ENCODE assay signal across 19 mouse cellular contexts in genomic region chr14:51482051-51482715, GRCm38 (mm10). TPM values are rescaled to one million over a fixed set of nuclear protein-coding genes. Genes with fewer than 3 reads are reported as not detected.
DNase-seq lines count a peak whose midpoint lies in the region; ATAC-seq and TF ChIP-seq lines count a peak whose summit lies in the region.
"Had no signal": no experiment of that assay in that cellular context is flagged by ENCODE, and none has a peak within 500 bp of the region (broad histone marks: within the 10 kb centered on the region; RNA-seq: fewer than 3 reads in every experiment).

No protein-coding gene starts in this region.

- ATAC-seq in heart, embryonic 13.5 days (ENCODE audit: extremely low read depth, insufficient number of reproducible peaks, low FRiP score, low TSS enrichment): no peak
- ATAC-seq in liver, postnatal 0 days: no peak
- ATAC-seq in liver, embryonic 12.5 days: no peak
- ATAC-seq: forebrain, embryonic 14.5 days had no signal

- TF ChIP-seq CTCF in liver, postnatal 0 days (IDR thresholded peaks at IDR 0.05; ENCODE audit: low read depth): no peak
- TF ChIP-seq CTCF in small intestine, adult 2 months (IDR thresholded peaks at IDR 0.05; ENCODE audit: extremely low read depth, insufficient read length, insufficient replicate concordance, low read depth, low read length): no peak

- peak overlapping the region; percentile 20; the same call in 1 of the 2 replicates for H3K4me2 ChIP-seq in heart, embryonic 13.5 days
- 0 out of 2 replicates have a peak overlapping the region, but pooled peaks have one; percentile 18 for H3K4me2 ChIP-seq in liver, postnatal 0 days (ENCODE audit: low read depth, low read length)
- H3K4me2 ChIP-seq in liver, embryonic 12.5 days: no peak overlapping the region
- H3K4me2 ChIP-seq: hindbrain, embryonic 14.5 days; neural tube, embryonic 15.5 days had no signal

- H3K4me1 ChIP-seq in heart, embryonic 13.5 days: no peaks in the 10 kb centered on the region
- no peaks in the 10 kb centered on the region for H3K4me1 ChIP-seq in liver, postnatal 0 days (ENCODE audit: insufficient read depth)
- no peaks in the 10 kb centered on the region for H3K4me1 ChIP-seq in liver, embryonic 12.5 days
- H3K4me1 ChIP-seq in small intestine, adult 2 months (ENCODE audit: control insufficient read depth, insufficient read depth, insufficient read length, low read length): no peaks in the 10 kb centered on the region
- H3K4me1 ChIP-seq: neural tube, embryonic 15.5 days had no signal

- intact Hi-C loops in heart, postnatal 25 days (cut with DNase I): loop anchor here (5.0 kb wide), 1 partner anchor 380 kb away; no protein-coding TSS in a partner anchor

- 0 out of 2 replicates have a peak overlapping the region, but pooled peaks have one; percentile 9 for H3K4me3 ChIP-seq in heart, embryonic 13.5 days
- no peak overlapping the region for H3K4me3 ChIP-seq in liver, postnatal 0 days (ENCODE audit: low read depth, low read length)
- H3K4me3 ChIP-seq in liver, embryonic 12.5 days: no peak overlapping the region
- H3K4me3 ChIP-seq in small intestine, adult 2 months (ENCODE audit: low read depth, low read length): peak overlapping the region; percentile 24; the same call in 1 of the 2 replicates
- H3K4me3 ChIP-seq: neural tube, embryonic 15.5 days had no signal

- TF ChIP-seq EP300 in liver, postnatal 0 days (IDR thresholded peaks at IDR 0.05; ENCODE audit: low read depth): no peak

- no peaks in the 10 kb centered on the region for H3K27me3 ChIP-seq in heart, embryonic 13.5 days (replicated peaks)
- no peaks in the 10 kb centered on the region for H3K27me3 ChIP-seq in liver, postnatal 0 days (ENCODE audit: insufficient read depth, low read length)
- no peaks in the 10 kb centered on the region for H3K27me3 ChIP-seq in liver, embryonic 12.5 days (replicated peaks)
- H3K27me3 ChIP-seq in small intestine, adult 2 months (ENCODE audit: control insufficient read depth, insufficient read depth, low read length): no peaks in the 10 kb centered on the region
- H3K27me3 ChIP-seq: neural tube, embryonic 15.5 days had no signal

- DNase-seq in heart, postnatal 25 days (ENCODE audit: low spot score): no peak
- no peak for DNase-seq in liver, postnatal 0 days
- DNase-seq in NIH3T3 (ENCODE audit: low read depth): peak; percentile 55
- DNase-seq in testis, postnatal 14 days (ENCODE audit: low spot score): no peak

- no peak overlapping the region for H3K27ac ChIP-seq in heart, embryonic 13.5 days (replicated peaks)
- H3K27ac ChIP-seq in liver, postnatal 0 days (ENCODE audit: low read depth): no peak overlapping the region
- no peak overlapping the region for H3K27ac ChIP-seq in liver, embryonic 12.5 days
- no peak overlapping the region for H3K27ac ChIP-seq in small intestine, adult 2 months (ENCODE audit: insufficient read depth, low read depth, low read length)
- H3K27ac ChIP-seq: hindbrain, embryonic 14.5 days; liver, embryonic 14.5 days; macrophage; neural tube, embryonic 15.5 days had no signal

- no peaks in the 10 kb centered on the region for H3K36me3 ChIP-seq in heart, embryonic 13.5 days
- H3K36me3 ChIP-seq in liver, postnatal 0 days (replicated peaks; ENCODE audit: insufficient read depth, low read length): no peaks in the 10 kb centered on the region
- no peaks in the 10 kb centered on the region for H3K36me3 ChIP-seq in liver, embryonic 12.5 days
- H3K36me3 ChIP-seq in small intestine, adult 2 months (ENCODE audit: control insufficient read depth, insufficient read depth, low read length): no peaks in the 10 kb centered on the region
- H3K36me3 ChIP-seq: neural tube, embryonic 15.5 days had no signal

- WGBS in heart, embryonic 13.5 days: 79% methylated on average over 5 of the region's 5 CpGs
- WGBS in liver, postnatal 0 days (ENCODE audit: insufficient replicate concordance): 76% methylated on average over 5 of the region's 5 CpGs
- WGBS in liver, embryonic 12.5 days (ENCODE audit: insufficient replicate concordance): 47% methylated on average over 5 of the region's 5 CpGs
- WGBS in small intestine, adult 2 months: 70% methylated on average over 5 of the region's 5 CpGs

- no peak for TF ChIP-seq POLR2A in small intestine, adult 2 months (IDR thresholded peaks at IDR 0.05; ENCODE audit: low read depth, low read length)

- no peak overlapping the region for H3K9ac ChIP-seq in heart, embryonic 13.5 days
- H3K9ac ChIP-seq in liver, postnatal 0 days (replicated peaks): no peak overlapping the region
- H3K9ac ChIP-seq in liver, embryonic 12.5 days: no peak overlapping the region
- H3K9ac ChIP-seq: hindbrain, embryonic 14.5 days; liver, embryonic 14.5 days; neural tube, embryonic 15.5 days had no signal

- H3K9me3 ChIP-seq in heart, embryonic 13.5 days: no peaks in the 10 kb centered on the region
- no peaks in the 10 kb centered on the region for H3K9me3 ChIP-seq in liver, postnatal 0 days (ENCODE audit: low read length)
- no peaks in the 10 kb centered on the region for H3K9me3 ChIP-seq in liver, embryonic 12.5 days (replicated peaks)
- H3K9me3 ChIP-seq: neural tube, embryonic 15.5 days had no signal

RNA-seq across cellular contexts. Expression of gene Vmn2r89, which starts 30.5 kb away (rescaled TPM):
- polyA plus RNA-seq in heart, embryonic 13.5 days (2015; fragmentation: Nextera tagmentation; extraction: Ambion mirVana): not detected in 2 replicates
- not detected for total RNA-seq in heart, postnatal 25 days (2021)
- polyA plus RNA-seq in liver, postnatal 0 days (2015; fragmentation: Nextera tagmentation; extraction: Ambion mirVana): not detected in 2 replicates
- not detected in 2 replicates for polyA plus RNA-seq in liver, embryonic 12.5 days (2016; fragmentation: Nextera tagmentation; extraction: Ambion mirVana)
- not detected in 2 replicates for polyA plus RNA-seq in small intestine, adult 2 months (2012; rRNA removed)
- total RNA-seq: adrenal gland, postnatal 36 days; common myeloid progenitor, adult 5-6 weeks; layer of hippocampus, postnatal 10 days; left cerebral cortex, postnatal 36 days; monocyte, adult 5-6 weeks had no signal
- polyA plus RNA-seq: embryonic facial prominence, embryonic 14.5 days; forebrain, embryonic 14.5 days; hindbrain, embryonic 14.5 days; liver, embryonic 14.5 days; macrophage; neural tube, embryonic 15.5 days; urinary bladder, adult 2 months had no signal

Comparison
In these comparisons a context has a peak if more than half of its experiments do, and no peak if none do; other contexts are left out.
1. H3K4me3 ChIP-seq: peak in heart, embryonic 13.5 days (single experiment) and small intestine, adult 2 months (single experiment); none in liver, postnatal 0 days (single experiment) and liver, embryonic 12.5 days (single experiment).